Mouse (Mus musculus): ENCODE results near the gene Bin2. TPM values are rescaled to one million over a fixed set of nuclear protein-coding genes. Genes with fewer than 3 reads are reported as not detected.
A peak's percentile ranks its signal among the peaks of the same experiment; 100 is the strongest.
"Not testable (repeated sequence)": the region's sequence is repeated elsewhere in the genome, so short reads cannot be mapped to it uniquely, and the experiment has no call there.

Bin2 gene
- polyA plus RNA-seq, 1 experiment from 2014 or later: 1.6 TPM

DNA sequence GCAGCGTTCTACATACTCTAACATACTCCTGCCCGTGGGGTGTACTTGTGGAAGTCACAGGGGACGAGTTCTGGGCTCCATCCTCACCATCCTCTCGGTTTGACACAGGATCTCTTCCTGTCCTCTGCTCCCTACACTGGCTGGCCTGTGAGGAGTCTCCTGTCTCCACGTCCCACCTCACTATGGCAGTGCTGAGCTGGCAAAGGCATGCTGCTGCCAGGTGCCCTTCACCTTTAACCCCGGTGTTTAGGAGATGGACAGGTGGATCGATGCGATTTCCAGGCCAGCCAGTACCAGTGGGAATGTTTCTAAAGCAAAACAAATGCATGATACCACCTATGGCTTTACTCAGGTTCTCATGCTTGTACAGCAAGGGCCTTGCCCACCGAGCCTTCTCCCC is 45.6 kb downstream of the Bin2 start:
- H3K4me1 ChIP-seq (ENCODE audit: control insufficient read depth, insufficient read depth, low read depth, low read length): no peaks in the 10 kb centered on the region
- no peaks in the 10 kb centered on the region for H3K9me3 ChIP-seq (ENCODE audit: control insufficient read depth, low read length)
- H3K4me3 ChIP-seq (ENCODE audit: low read length): no peak overlapping the region
- H3K36me3 ChIP-seq (ENCODE audit: control insufficient read depth, insufficient read depth, low read length): peaks cover 8% of the 10 kb centered on the region; the same call in 1 of the 2 replicates
- no peak overlapping the region for H3K27ac ChIP-seq (ENCODE audit: low read depth, low read length)
- no peak overlapping the region for H3K4me2 ChIP-seq (ENCODE audit: low read length)
- ATAC-seq: no peak
- no peaks in the 10 kb centered on the region; the same call in 1 of the 2 replicates for H3K27me3 ChIP-seq (replicated peaks; ENCODE audit: control insufficient read depth, insufficient read depth, low read length)
- H3K9ac ChIP-seq (ENCODE audit: low read depth, low read length): no peak overlapping the region
- WGBS: 92% methylated on average over 9 of the region's 9 CpGs

DNA sequence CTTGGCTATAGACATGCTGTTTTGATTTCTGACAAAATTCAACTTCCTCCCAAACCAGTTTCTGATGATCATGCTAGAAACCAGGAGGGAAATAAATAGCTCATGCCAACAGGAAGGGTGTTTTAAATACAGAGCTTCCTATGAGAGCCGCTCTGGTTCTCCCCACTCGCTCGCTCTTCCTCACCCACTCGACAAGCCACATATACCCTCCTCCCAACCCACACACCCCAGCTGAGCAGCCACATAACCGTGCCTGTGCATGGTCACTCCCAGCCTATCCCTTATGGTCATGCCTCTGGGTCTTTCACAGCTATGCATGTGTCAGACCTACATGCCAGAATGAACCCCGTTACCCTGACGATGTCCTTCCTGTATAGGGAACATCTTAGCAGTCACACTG is 47.2 kb downstream of the Bin2 start:
- H3K9me3 ChIP-seq (ENCODE audit: control insufficient read depth, low read length): no peaks in the 10 kb centered on the region
- no peak overlapping the region for H3K4me2 ChIP-seq (ENCODE audit: low read length)
- H3K27me3 ChIP-seq (replicated peaks; ENCODE audit: control insufficient read depth, insufficient read depth, low read length): no peaks in the 10 kb centered on the region
- peaks cover 16% of the 10 kb centered on the region for H3K36me3 ChIP-seq (ENCODE audit: control insufficient read depth, insufficient read depth, low read length)
- WGBS: 88% methylated on average over 7 of the region's 7 CpGs
- ATAC-seq: no peak
- no peak overlapping the region for H3K27ac ChIP-seq (ENCODE audit: low read depth, low read length)
- H3K4me3 ChIP-seq (ENCODE audit: low read length): no peak overlapping the region
- no peaks in the 10 kb centered on the region for H3K4me1 ChIP-seq (ENCODE audit: control insufficient read depth, insufficient read depth, low read depth, low read length)
- no peak overlapping the region for H3K9ac ChIP-seq (ENCODE audit: low read depth, low read length)

DNA sequence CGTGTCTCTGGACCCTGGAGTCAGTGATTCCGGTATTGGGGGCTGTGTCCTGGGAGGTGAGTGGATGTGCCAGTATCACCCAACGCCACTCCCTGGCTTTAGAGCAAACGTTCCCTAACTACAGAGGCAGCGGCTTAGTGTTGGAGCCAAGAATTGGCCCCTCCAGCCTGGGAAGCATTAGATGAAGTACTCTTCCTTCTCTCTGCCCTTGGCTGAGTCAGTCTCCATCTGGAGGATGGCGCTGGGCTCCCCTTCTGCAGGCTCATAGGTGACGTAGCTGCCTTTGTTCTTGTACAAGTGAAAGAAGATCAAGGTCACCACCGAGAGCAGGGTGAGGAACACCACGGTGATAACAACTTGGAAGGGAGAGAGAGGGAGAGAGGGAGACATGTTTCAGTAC is 47.7 kb downstream of the Bin2 start:
- 81% methylated on average over 9 of the region's 9 CpGs for WGBS
- peaks cover 16% of the 10 kb centered on the region for H3K36me3 ChIP-seq (ENCODE audit: control insufficient read depth, insufficient read depth, low read length)
- not testable (repeated sequence) for H3K27me3 ChIP-seq (replicated peaks; ENCODE audit: control insufficient read depth, insufficient read depth, low read length); H3K9me3 ChIP-seq (ENCODE audit: control insufficient read depth, low read length); H3K4me1 ChIP-seq (ENCODE audit: control insufficient read depth, insufficient read depth, low read depth, low read length); H3K4me3 ChIP-seq (ENCODE audit: low read length); ATAC-seq; H3K4me2 ChIP-seq (ENCODE audit: low read length); H3K9ac ChIP-seq (ENCODE audit: low read depth, low read length); H3K27ac ChIP-seq (ENCODE audit: low read depth, low read length)

DNA sequence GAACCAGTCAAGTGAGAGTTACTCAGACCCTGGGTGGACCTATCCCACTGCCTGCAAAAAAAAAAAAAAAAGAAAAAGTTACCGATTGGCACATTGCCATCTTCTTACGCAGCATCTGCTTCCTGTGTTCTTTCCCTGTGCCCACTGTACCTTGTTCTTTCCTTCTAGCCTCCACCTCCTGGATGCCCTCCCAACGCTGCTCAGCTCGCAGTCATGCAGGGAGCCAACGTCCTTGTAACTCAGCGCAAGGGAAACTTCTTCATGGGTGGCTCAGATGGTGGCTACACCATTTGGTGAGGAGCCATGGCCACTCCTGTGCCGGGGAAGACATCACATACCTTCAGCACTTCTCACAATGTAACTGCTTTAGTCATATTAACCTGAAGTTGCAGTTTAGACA is 50.2 kb downstream of the Bin2 start:
- Histone ChIP-seq H3K36me3 (ENCODE audit: control insufficient read depth, insufficient read depth, low read length) (peaks cover 16% of the 10 kb centered on the region), H3K4me1 (ENCODE audit: control insufficient read depth, insufficient read depth, low read depth, low read length) (peaks cover 10% of the 10 kb centered on the region), H3K9ac (ENCODE audit: low read depth, low read length) (no peak overlapping the region), H3K4me2 (ENCODE audit: low read length) (no peak overlapping the region), H3K27ac (ENCODE audit: low read depth, low read length) (no peak overlapping the region), H3K4me3 (ENCODE audit: low read length) (no peak overlapping the region), H3K9me3 (ENCODE audit: control insufficient read depth, low read length) (no peaks in the 10 kb centered on the region), H3K27me3 (replicated peaks; ENCODE audit: control insufficient read depth, insufficient read depth, low read length) (no peaks in the 10 kb centered on the region)
- WGBS: 90% methylated on average over 7 of the region's 7 CpGs
- ATAC-seq: no peak

DNA sequence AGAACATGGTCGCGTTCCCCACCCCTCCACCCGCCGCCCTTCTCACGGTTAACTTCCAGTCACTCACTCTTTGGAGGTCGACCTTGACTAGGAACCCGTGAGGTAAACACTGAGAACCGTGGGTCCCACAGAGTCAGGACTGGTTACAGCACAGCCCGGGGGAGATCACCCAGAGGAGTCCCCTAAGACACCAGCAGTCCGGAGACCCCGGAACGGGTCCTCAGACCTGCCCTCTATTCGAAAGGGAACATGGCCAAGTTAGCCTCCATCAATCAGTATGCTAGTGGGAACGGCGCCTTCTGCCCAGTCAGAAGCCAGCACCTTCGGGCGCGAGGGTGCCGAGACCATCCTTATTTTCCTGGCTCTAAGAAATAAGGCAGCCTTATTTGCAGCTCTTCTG is 53.1 kb downstream of the Bin2 start:
- 0% methylated on average over 19 of the region's 19 CpGs for WGBS
- Histone ChIP-seq H3K36me3 (ENCODE audit: control insufficient read depth, insufficient read depth, low read length) (peaks cover 16% of the 10 kb centered on the region), H3K9ac (ENCODE audit: low read depth, low read length) (peak overlapping the region; percentile 91), H3K27ac (ENCODE audit: low read depth, low read length) (peak overlapping the region; percentile 97), H3K4me1 (ENCODE audit: control insufficient read depth, insufficient read depth, low read depth, low read length) (peaks cover 17% of the 10 kb centered on the region), H3K4me2 (ENCODE audit: low read length) (peak overlapping the region; percentile 88), H3K27me3 (replicated peaks; ENCODE audit: control insufficient read depth, insufficient read depth, low read length) (no peaks in the 10 kb centered on the region), H3K9me3 (ENCODE audit: control insufficient read depth, low read length) (no peaks in the 10 kb centered on the region), H3K4me3 (ENCODE audit: low read length) (peak overlapping the region; percentile 98)
- peak; percentile 38 for ATAC-seq

DNA sequence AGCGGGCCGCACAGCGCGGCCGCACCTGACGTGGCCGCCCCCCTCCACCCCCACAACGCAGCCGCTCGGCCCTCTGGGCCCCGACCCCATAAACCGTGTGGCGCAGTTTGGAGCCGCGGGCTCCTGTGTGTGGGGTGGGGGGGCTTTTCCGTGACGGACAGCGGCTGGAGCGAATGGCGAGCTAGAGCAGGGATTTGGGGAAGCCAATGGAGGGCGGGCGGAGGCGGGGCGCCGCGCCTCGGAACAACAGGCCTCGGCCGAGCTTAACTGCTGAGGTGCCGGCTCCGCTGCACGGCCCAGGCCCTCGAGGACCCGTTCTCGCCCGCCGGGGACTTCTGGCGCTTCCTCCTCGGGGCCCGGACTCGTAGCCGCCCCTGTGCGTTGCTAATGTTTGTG is 53.5 kb downstream of the Bin2 start:
- Histone ChIP-seq H3K4me2 (ENCODE audit: low read length) (peak overlapping the region; percentile 88), H3K27ac (ENCODE audit: low read depth, low read length) (peak overlapping the region; percentile 97), H3K4me1 (ENCODE audit: control insufficient read depth, insufficient read depth, low read depth, low read length) (peaks cover 17% of the 10 kb centered on the region), H3K4me3 (ENCODE audit: low read length) (peak overlapping the region; percentile 98), H3K36me3 (ENCODE audit: control insufficient read depth, insufficient read depth, low read length) (peaks cover 15% of the 10 kb centered on the region), H3K27me3 (replicated peaks; ENCODE audit: control insufficient read depth, insufficient read depth, low read length) (no peaks in the 10 kb centered on the region), H3K9ac (ENCODE audit: low read depth, low read length) (peak overlapping the region; percentile 91), H3K9me3 (ENCODE audit: control insufficient read depth, low read length) (no peaks in the 10 kb centered on the region)
- WGBS: 0% methylated on average over 26 of the region's 43 CpGs
- peak; percentile 89 for ATAC-seq

DNA sequence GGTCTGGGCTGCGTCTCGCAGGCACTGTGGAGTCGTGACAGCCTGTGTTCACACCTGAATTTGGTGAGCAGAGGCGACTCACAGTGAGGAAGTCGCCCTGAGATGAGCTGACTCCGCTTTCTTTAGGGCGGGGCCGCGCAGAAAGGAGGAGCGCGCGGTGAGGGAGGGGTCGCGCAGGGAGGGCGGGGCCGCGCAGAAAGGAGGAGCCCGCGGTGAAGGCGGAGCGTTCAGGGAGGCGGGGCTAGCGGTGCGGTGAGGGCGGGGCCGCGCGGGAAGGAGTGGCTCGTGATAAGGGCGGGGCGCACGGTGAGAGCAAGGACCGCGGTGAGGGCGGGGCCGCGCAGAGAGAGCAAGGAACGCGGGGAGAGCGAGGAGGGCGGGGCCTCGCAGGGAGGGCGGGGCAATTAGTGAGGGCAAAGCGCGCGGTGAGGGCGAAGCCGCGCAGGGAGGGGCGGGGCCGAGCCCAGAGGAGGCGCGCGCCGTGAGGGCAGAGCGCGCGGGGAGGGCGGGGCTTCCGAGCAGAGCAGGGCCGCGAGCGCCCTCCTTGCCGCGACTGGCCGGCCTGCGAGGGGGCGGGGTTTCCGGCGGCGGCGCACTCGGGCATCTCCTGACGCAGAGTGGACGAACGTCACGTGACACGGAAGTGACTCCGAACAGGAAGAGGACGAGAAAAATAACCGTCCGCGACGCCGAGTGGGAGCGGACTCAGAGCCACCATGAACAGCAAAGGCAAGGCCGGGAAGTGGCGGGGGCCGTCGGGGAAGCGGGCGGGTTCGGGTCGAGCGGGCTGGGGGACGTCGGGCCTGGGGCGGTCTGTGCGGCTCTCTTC is 54.1 kb downstream of the Bin2 start, which contains the start of gene Dazap2:
Gene Dazap2 (plus strand): TSS at position 354 of the 829 bp plus-strand sequence.
- Histone ChIP-seq H3K4me1 (ENCODE audit: control insufficient read depth, insufficient read depth, low read depth, low read length) (peaks cover 17% of the 10 kb centered on the region), H3K4me3 (ENCODE audit: low read length) (peak within 1 kb of the TSS; percentile 98), H3K9me3 (ENCODE audit: control insufficient read depth, low read length) (no peaks in the 10 kb centered on the region), H3K27me3 (replicated peaks; ENCODE audit: control insufficient read depth, insufficient read depth, low read length) (no peaks in the 10 kb centered on the region), H3K36me3 (ENCODE audit: control insufficient read depth, insufficient read depth, low read length) (peaks cover 13% of the 10 kb centered on the region), H3K9ac (ENCODE audit: low read depth, low read length) (peak within 1 kb of the TSS; percentile 91), H3K4me2 (ENCODE audit: low read length) (peak within 1 kb of the TSS; percentile 88), H3K27ac (ENCODE audit: low read depth, low read length) (peak within 1 kb of the TSS; percentile 97)
- peak; percentile 83 for ATAC-seq
- WGBS: under 1% methylated on average over 76 of the region's 99 CpGs

DNA sequence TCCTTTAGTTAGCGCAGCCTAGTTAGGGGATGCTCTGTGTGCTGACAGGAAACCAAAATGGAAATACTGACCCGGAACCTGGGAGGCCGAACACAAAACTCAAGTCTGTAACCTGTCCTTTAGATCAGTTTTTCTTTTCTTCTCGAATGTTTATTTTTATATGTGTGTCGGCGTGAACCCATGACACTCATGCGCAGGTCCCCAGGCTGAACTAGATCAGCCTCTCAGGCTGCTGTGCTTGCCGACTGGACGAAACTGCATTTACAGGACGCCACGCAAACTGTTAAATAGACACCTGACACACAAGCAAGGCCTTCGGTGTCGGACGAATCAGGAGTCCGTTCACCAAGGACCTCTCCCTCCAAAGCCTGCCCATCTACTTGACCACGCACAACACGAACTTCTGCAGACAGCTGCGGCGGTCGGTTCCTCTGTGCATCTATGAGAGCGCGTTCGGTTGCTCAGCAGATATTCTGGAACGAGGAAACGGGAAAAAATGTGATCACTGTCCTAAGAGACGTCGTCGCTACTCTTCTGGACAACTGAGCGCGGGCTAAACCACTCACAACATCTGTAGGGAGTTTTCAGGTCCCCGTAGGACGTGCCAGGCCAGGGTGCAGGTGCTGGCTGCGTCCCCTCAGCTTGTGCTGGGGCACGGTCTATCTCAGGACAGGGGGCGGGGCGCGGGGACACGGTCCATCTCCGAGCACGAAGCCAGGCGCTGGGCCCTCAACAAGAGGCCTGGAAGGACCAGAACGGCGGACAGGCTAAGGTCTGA is 54.9 kb downstream of the Bin2 start:
- ATAC-seq: peak; percentile 1; the same call in 1 of the 2 replicates
- peak overlapping the region; percentile 98 for H3K4me3 ChIP-seq (ENCODE audit: low read length)
- H3K9ac ChIP-seq (ENCODE audit: low read depth, low read length): peak overlapping the region; percentile 77
- peaks cover 17% of the 10 kb centered on the region for H3K4me1 ChIP-seq (ENCODE audit: control insufficient read depth, insufficient read depth, low read depth, low read length)
- no peaks in the 10 kb centered on the region for H3K27me3 ChIP-seq (replicated peaks; ENCODE audit: control insufficient read depth, insufficient read depth, low read length)
- peaks cover 11% of the 10 kb centered on the region for H3K36me3 ChIP-seq (ENCODE audit: control insufficient read depth, insufficient read depth, low read length)
- peak overlapping the region; percentile 85 for H3K4me2 ChIP-seq (ENCODE audit: low read length)
- no peaks in the 10 kb centered on the region for H3K9me3 ChIP-seq (ENCODE audit: control insufficient read depth, low read length)
- 7% methylated on average over 43 of the region's 43 CpGs for WGBS
- peak overlapping the region; percentile 97 for H3K27ac ChIP-seq (ENCODE audit: low read depth, low read length)

DNA sequence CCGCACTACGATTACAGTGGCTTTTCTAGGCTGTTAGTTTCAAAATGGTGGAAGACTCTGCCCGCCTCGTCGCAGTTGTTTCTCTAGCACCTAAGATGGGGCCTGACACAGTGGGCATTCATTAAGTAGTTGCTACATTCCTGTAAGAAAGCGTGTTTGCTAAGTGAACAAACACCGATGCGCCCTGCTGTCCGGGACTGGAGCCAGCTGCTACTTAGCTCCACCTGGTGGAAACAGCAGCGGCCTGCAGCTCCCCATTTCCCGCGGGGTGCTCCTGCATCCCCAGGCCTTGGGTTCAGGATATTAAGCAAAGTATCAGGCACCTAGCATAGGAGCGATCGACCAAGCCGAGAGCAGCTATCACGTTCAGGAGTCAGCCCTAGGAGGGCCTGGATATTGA is 55.8 kb downstream of the Bin2 start:
- H3K4me2 ChIP-seq (ENCODE audit: low read length): peak overlapping the region; percentile 53
- H3K4me1 ChIP-seq (ENCODE audit: control insufficient read depth, insufficient read depth, low read depth, low read length): peaks cover 17% of the 10 kb centered on the region
- H3K4me3 ChIP-seq (ENCODE audit: low read length): peak overlapping the region; percentile 22
- H3K36me3 ChIP-seq (ENCODE audit: control insufficient read depth, insufficient read depth, low read length): peaks cover 7% of the 10 kb centered on the region
- H3K27me3 ChIP-seq (replicated peaks; ENCODE audit: control insufficient read depth, insufficient read depth, low read length): no peaks in the 10 kb centered on the region
- no peak overlapping the region for H3K27ac ChIP-seq (ENCODE audit: low read depth, low read length)
- H3K9me3 ChIP-seq (ENCODE audit: control insufficient read depth, low read length): no peaks in the 10 kb centered on the region
- peak overlapping the region; percentile 35 for H3K9ac ChIP-seq (ENCODE audit: low read depth, low read length)
- ATAC-seq: no peak
- 8% methylated on average over 16 of the region's 16 CpGs for WGBS
